Comparison of ENCODE assay signal across 10 mouse cellular contexts in the genomic region with DNA sequence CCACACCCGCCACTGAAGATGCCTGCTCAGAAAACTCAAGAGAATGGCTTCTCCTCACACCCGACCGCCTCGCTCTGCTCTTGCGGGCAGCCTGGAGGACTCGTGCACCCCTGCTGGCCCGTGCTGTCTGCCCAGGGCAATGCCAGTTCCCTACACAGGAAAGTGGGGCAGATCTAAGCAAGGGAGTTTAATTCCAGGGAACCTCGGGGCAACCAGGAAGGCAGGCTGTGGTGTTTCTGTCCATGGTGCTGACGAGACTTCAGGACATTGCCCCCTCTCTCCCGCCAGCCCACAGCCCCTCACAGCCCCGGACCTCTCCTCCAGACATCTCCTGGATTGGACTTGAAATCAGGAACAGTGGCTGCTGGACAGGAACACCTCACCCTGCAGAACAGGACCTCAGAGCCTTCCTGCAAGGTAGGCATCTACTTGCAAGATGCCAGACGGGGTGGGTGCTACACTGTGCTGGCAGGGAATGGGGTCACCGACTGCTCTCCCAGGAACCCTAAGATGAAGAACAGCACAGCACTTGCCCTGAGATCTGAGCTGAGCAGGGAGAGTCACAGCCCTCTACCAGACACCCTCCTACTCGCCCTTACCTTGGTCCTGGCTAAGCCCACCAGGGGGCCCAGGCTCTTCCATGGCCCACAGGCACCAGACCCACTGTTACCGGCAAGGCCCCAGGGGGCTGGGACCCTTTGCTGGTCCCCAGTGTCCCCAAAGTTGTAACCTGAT. TPM values are rescaled to one million over a fixed set of nuclear protein-coding genes. Genes with fewer than 3 reads are reported as not detected.
A peak's percentile ranks its signal among the peaks of the same experiment; 100 is the strongest.
DNase-seq lines count a peak whose midpoint lies in the region; ATAC-seq and TF ChIP-seq lines count a peak whose summit lies in the region.
"Had no signal": no experiment of that assay in that cellular context is flagged by ENCODE, and none has a peak within 500 bp of the region (broad histone marks: within the 10 kb centered on the region; RNA-seq: fewer than 3 reads in every experiment).

No protein-coding gene starts in this region.

- no peaks in the 10 kb centered on the region for H3K36me3 ChIP-seq in forebrain, embryonic 15.5 days
- no peaks in the 10 kb centered on the region for H3K36me3 ChIP-seq in kidney, postnatal 0 days (ENCODE audit: insufficient read depth, low read length)
- no peaks in the 10 kb centered on the region for H3K36me3 ChIP-seq in midbrain, embryonic 16.5 days (ENCODE audit: control insufficient read depth, insufficient read depth, low read length)

- peaks cover 49% of the 10 kb centered on the region for H3K4me1 ChIP-seq in forebrain, embryonic 15.5 days
- no peaks in the 10 kb centered on the region for H3K4me1 ChIP-seq in kidney, postnatal 0 days (replicated peaks; ENCODE audit: insufficient read depth, low read length)
- peaks cover 17% of the 10 kb centered on the region; the same call in 1 of the 2 replicates for H3K4me1 ChIP-seq in midbrain, embryonic 16.5 days (ENCODE audit: control insufficient read depth, insufficient read depth, low read length)

- H3K4me2 ChIP-seq in forebrain, embryonic 15.5 days (replicated peaks), result peak overlapping the region; percentile 39
- H3K4me2 ChIP-seq in kidney, postnatal 0 days (ENCODE audit: low read length), result no peak overlapping the region
- H3K4me2 ChIP-seq in midbrain, embryonic 16.5 days (ENCODE audit: low read length), result peak overlapping the region; percentile 35; the same call in 1 of the 2 replicates

- H3K27ac ChIP-seq in forebrain, embryonic 15.5 days (replicated peaks), result peak overlapping the region; percentile 53; the same call in 1 of the 2 replicates
- no peak overlapping the region for H3K27ac ChIP-seq in kidney, postnatal 0 days
- no peak overlapping the region for H3K27ac ChIP-seq in midbrain, embryonic 16.5 days (ENCODE audit: low read length)

- no peaks in the 10 kb centered on the region for H3K9me3 ChIP-seq in forebrain, embryonic 15.5 days
- H3K9me3 ChIP-seq in kidney, postnatal 0 days (replicated peaks; ENCODE audit: low read length), result no peaks in the 10 kb centered on the region
- no peaks in the 10 kb centered on the region for H3K9me3 ChIP-seq in midbrain, embryonic 16.5 days (replicated peaks; ENCODE audit: control insufficient read depth, low read length, poor library complexity, severe bottlenecking)

- no peaks in the 10 kb centered on the region for H3K27me3 ChIP-seq in forebrain, embryonic 15.5 days
- H3K27me3 ChIP-seq in kidney, postnatal 0 days (ENCODE audit: insufficient read depth, low read length), result no peaks in the 10 kb centered on the region
- no peaks in the 10 kb centered on the region for H3K27me3 ChIP-seq in midbrain, embryonic 16.5 days (ENCODE audit: control insufficient read depth, insufficient read depth, low read depth, low read length)

- peak overlapping the region; percentile 31 for H3K4me3 ChIP-seq in forebrain, embryonic 15.5 days
- no peak overlapping the region for H3K4me3 ChIP-seq in kidney, postnatal 0 days (replicated peaks; ENCODE audit: low read depth, low read length)
- peak overlapping the region; percentile 8; the same call in 1 of the 2 replicates for H3K4me3 ChIP-seq in midbrain, embryonic 16.5 days (ENCODE audit: low read depth, low read length)

- H3K9ac ChIP-seq in forebrain, embryonic 15.5 days (replicated peaks), result peak overlapping the region; percentile 35; the same call in 1 of the 2 replicates
- no peak overlapping the region for H3K9ac ChIP-seq in kidney, postnatal 0 days (ENCODE audit: low read depth, low read length)
- H3K9ac ChIP-seq in midbrain, embryonic 16.5 days (ENCODE audit: low read depth, low read length), result 0 out of 2 replicates have a peak overlapping the region, but pooled peaks have one; percentile 16

- no peak; the same call in 1 of the 2 replicates for TF ChIP-seq CTCF in kidney, postnatal 0 days (IDR thresholded peaks at IDR 0.05; ENCODE audit: low read depth)

- DNase-seq in left cerebral cortex, postnatal 4 days, result peak; percentile 48
- DNase-seq in left cerebral cortex, adult 11 months (ENCODE audit: low spot score), result no peak
- DNase-seq in cerebellum, adult 11 months, result peak; percentile 78
- peak; percentile 85 for DNase-seq in kidney, postnatal 0 days (ENCODE audit: low spot score)
- DNase-seq in left cerebral cortex, adult 9 months (ENCODE audit: low spot score in 2 of 2), result no peak

- no peak; the same call in none of the 2 replicates for ATAC-seq in forebrain, embryonic 15.5 days (replicated peaks)
- peak; percentile 53; the same call in 1 of the 2 replicates for ATAC-seq in kidney, postnatal 0 days (replicated peaks; ENCODE audit: low FRiP score, low read depth)
- ATAC-seq in midbrain, embryonic 16.5 days, result 0 out of 2 replicates have a peak, but pooled peaks have one; percentile 30
- ATAC-seq in erythroblast, adult 5-6 weeks (replicated peaks; ENCODE audit: low FRiP score, poor library complexity, severe bottlenecking), result no peak

- intact Hi-C loops in left cerebral cortex, postnatal 4 days (cut with DNase I), result no loop called here

- 6% methylated on average over 15 of the region's 15 CpGs for WGBS in forebrain, embryonic 15.5 days
- WGBS in kidney, postnatal 0 days, result 5% methylated on average over 15 of the region's 15 CpGs
- WGBS in midbrain, embryonic 16.5 days, result 12% methylated on average over 15 of the region's 15 CpGs

RNA-seq across cellular contexts. Expression of gene Plch2, which starts 37.8 kb away (rescaled TPM):
- 10 to 100 TPM; 50.9 to 56.1 TPM for total RNA-seq in left cerebral cortex, postnatal 4 days (2021)
- 10.0 and 12.7 TPM in 2 replicates for polyA plus RNA-seq in forebrain, embryonic 15.5 days (2015; fragmentation: Nextera tagmentation; extraction: Ambion mirVana)
- polyA plus RNA-seq in kidney, postnatal 0 days (2015; fragmentation: Nextera tagmentation; extraction: Ambion mirVana), result 2.1 and 2.3 TPM in 2 replicates
- polyA plus RNA-seq in midbrain, embryonic 16.5 days (2015; fragmentation: Nextera tagmentation; extraction: Ambion mirVana), result 23.3 and 25.4 TPM in 2 replicates
- not detected in 2 replicates for total RNA-seq in erythroblast, adult 5-6 weeks (2015; ENCODE audit: low replicate concordance)
- total RNA-seq in erythroblast, adult 5-6 weeks (2017; ENCODE audit: low replicate concordance), result not detected in 2 replicates
- total RNA-seq: neutrophil, adult 5-6 weeks had no signal

RNA-seq across cellular contexts. Expression of gene Pex10, which starts 48.0 kb away (rescaled TPM):
- total RNA-seq in left cerebral cortex, postnatal 4 days (2021), result 10 to 100 TPM; 12.0 to 13.5 TPM
- polyA plus RNA-seq in forebrain, embryonic 15.5 days (2015; fragmentation: Nextera tagmentation; extraction: Ambion mirVana), result 22.0 and 23.5 TPM in 2 replicates
- polyA plus RNA-seq in kidney, postnatal 0 days (2015; fragmentation: Nextera tagmentation; extraction: Ambion mirVana), result 18.3 and 19.7 TPM in 2 replicates
- 22.2 and 22.8 TPM in 2 replicates for polyA plus RNA-seq in midbrain, embryonic 16.5 days (2015; fragmentation: Nextera tagmentation; extraction: Ambion mirVana)
- 0.42 and 2.7 TPM in 2 replicates for total RNA-seq in erythroblast, adult 5-6 weeks (2015; ENCODE audit: low replicate concordance)
- 0.42 and 3.6 TPM in 2 replicates for total RNA-seq in erythroblast, adult 5-6 weeks (2017; ENCODE audit: low replicate concordance)

RNA-seq across cellular contexts. Expression of gene Pank4, which starts 54.8 kb away (rescaled TPM):
- 10 to 100 TPM; 34.5 to 39.8 TPM for total RNA-seq in left cerebral cortex, postnatal 4 days (2021)
- polyA plus RNA-seq in forebrain, embryonic 15.5 days (2015; fragmentation: Nextera tagmentation; extraction: Ambion mirVana), result 43.5 and 48.9 TPM in 2 replicates
- polyA plus RNA-seq in kidney, postnatal 0 days (2015; fragmentation: Nextera tagmentation; extraction: Ambion mirVana), result 30.4 TPM in 2 replicates
- 42.1 and 45.5 TPM in 2 replicates for polyA plus RNA-seq in midbrain, embryonic 16.5 days (2015; fragmentation: Nextera tagmentation; extraction: Ambion mirVana)
- 11.7 and 19.6 TPM in 2 replicates for total RNA-seq in erythroblast, adult 5-6 weeks (2015; ENCODE audit: low replicate concordance)
- total RNA-seq in erythroblast, adult 5-6 weeks (2017; ENCODE audit: low replicate concordance), result 11.1 and 11.2 TPM in 2 replicates

RNA-seq across cellular contexts. Expression of gene Hes5, which starts 58.0 kb away (rescaled TPM):
- total RNA-seq in left cerebral cortex, postnatal 4 days (2021), result 10 to 100 TPM; 56.8 to 74.5 TPM
- polyA plus RNA-seq in forebrain, embryonic 15.5 days (2015; fragmentation: Nextera tagmentation; extraction: Ambion mirVana), result 125 and 127 TPM in 2 replicates
- 5.8 and 6.2 TPM in 2 replicates for polyA plus RNA-seq in kidney, postnatal 0 days (2015; fragmentation: Nextera tagmentation; extraction: Ambion mirVana)
- polyA plus RNA-seq in midbrain, embryonic 16.5 days (2015; fragmentation: Nextera tagmentation; extraction: Ambion mirVana), result 107 and 135 TPM in 2 replicates
- total RNA-seq in erythroblast, adult 5-6 weeks (2015; ENCODE audit: low replicate concordance), result not detected in 2 replicates
- not detected in 2 replicates for total RNA-seq in erythroblast, adult 5-6 weeks (2017; ENCODE audit: low replicate concordance)
- total RNA-seq: adrenal gland, adult 18-20 months had no signal

Comparison
In these comparisons a context has a peak if more than half of its experiments do, and no peak if none do; other contexts are left out.
1. DNase-seq: peak in left cerebral cortex, postnatal 4 days (single experiment), cerebellum, adult 11 months (single experiment) and kidney, postnatal 0 days (single experiment); none in left cerebral cortex, adult 11 months (single experiment) and left cerebral cortex, adult 9 months (0 of 2).
2. ATAC-seq: peak in kidney, postnatal 0 days (single experiment) and midbrain, embryonic 16.5 days (single experiment); none in forebrain, embryonic 15.5 days (single experiment) and erythroblast, adult 5-6 weeks (single experiment).